Mouse (Mus musculus): Measurements from ENCODE around the gene Lrrtm4.

Gene Lrrtm4

GRCm38 (mm10) chr6:80328391-80328790, 309.7 kb downstream of the Lrrtm4 start:
- no peak for DNase-seq (ENCODE audit: low spot score)

- no peak for DNase-seq (ENCODE audit: low spot score)
Observed at GRCm38 (mm10) chr6:80331751-80332150, 313.1 kb downstream of the Lrrtm4 start.

- no peak for DNase-seq (ENCODE audit: low spot score)
Observed at GRCm38 (mm10) chr6:80352307-80352706, 333.6 kb downstream of the Lrrtm4 start.

GRCm38 (mm10) chr6:80357092-80357491, 338.4 kb downstream of the Lrrtm4 start:
- DNase-seq (ENCODE audit: low spot score): no peak

GRCm38 (mm10) chr6:80363593-80363992, 344.9 kb downstream of the Lrrtm4 start:
- DNase-seq (ENCODE audit: low spot score): no peak

GRCm38 (mm10) chr6:80366532-80366931, 347.9 kb downstream of the Lrrtm4 start:
- no peak for DNase-seq (ENCODE audit: low spot score)

GRCm38 (mm10) chr6:80389571-80389970, 370.9 kb downstream of the Lrrtm4 start:
- DNase-seq (ENCODE audit: low spot score): peak; percentile 21

- DNase-seq (ENCODE audit: low spot score): no peak
Observed at GRCm38 (mm10) chr6:80406757-80407156, 388.1 kb downstream of the Lrrtm4 start.

GRCm38 (mm10) chr6:80440135-80440534, 421.5 kb downstream of the Lrrtm4 start:
- no peak for DNase-seq (ENCODE audit: low spot score)

- DNase-seq (ENCODE audit: low spot score): no peak
Observed at GRCm38 (mm10) chr6:80470546-80470945, 451.9 kb downstream of the Lrrtm4 start.

- no peak for DNase-seq (ENCODE audit: low spot score)
Observed at GRCm38 (mm10) chr6:80476153-80476552, 457.5 kb downstream of the Lrrtm4 start.

- no peak for DNase-seq (ENCODE audit: low spot score)
Observed at GRCm38 (mm10) chr6:80545017-80545416, 526.3 kb downstream of the Lrrtm4 start.

- DNase-seq (ENCODE audit: low spot score): no peak
Observed at GRCm38 (mm10) chr6:80549907-80550306, 531.2 kb downstream of the Lrrtm4 start.

- no peak for DNase-seq (ENCODE audit: low spot score)
Observed at GRCm38 (mm10) chr6:80553398-80553797, 534.7 kb downstream of the Lrrtm4 start.

- DNase-seq (ENCODE audit: low spot score): no peak
Observed at GRCm38 (mm10) chr6:80554991-80555390, 536.3 kb downstream of the Lrrtm4 start.

- no peak for DNase-seq (ENCODE audit: low spot score)
Observed at GRCm38 (mm10) chr6:80577227-80577626, 558.5 kb downstream of the Lrrtm4 start.

- DNase-seq (ENCODE audit: low spot score): no peak
Observed at GRCm38 (mm10) chr6:80582225-80582624, 563.5 kb downstream of the Lrrtm4 start.

- no peak for DNase-seq (ENCODE audit: low spot score)
Observed at GRCm38 (mm10) chr6:80589776-80590175, 571.1 kb downstream of the Lrrtm4 start.

GRCm38 (mm10) chr6:80619508-80619907, 600.8 kb downstream of the Lrrtm4 start:
- no peak for DNase-seq (ENCODE audit: low spot score)

- no peak for DNase-seq (ENCODE audit: low spot score)
Observed at GRCm38 (mm10) chr6:80622676-80623334, 604.1 kb downstream of the Lrrtm4 start.

GRCm38 (mm10) chr6:80625509-80625908, 606.8 kb downstream of the Lrrtm4 start:
- DNase-seq (ENCODE audit: low spot score): no peak

GRCm38 (mm10) chr6:80662729-80663128, 644.1 kb downstream of the Lrrtm4 start:
- DNase-seq (ENCODE audit: low spot score): no peak

GRCm38 (mm10) chr6:80664039-80664438, 645.4 kb downstream of the Lrrtm4 start:
- peak; percentile 4 for DNase-seq (ENCODE audit: low spot score)

- DNase-seq (ENCODE audit: low spot score): no peak
Observed at GRCm38 (mm10) chr6:80704183-80704582, 685.5 kb downstream of the Lrrtm4 start.
